Mouse (Mus musculus) testis, adult 2 months (tissue): ENCODE data around the gene Tia1. TPM values are rescaled to one million over a fixed set of nuclear protein-coding genes. Genes with fewer than 3 reads are reported as not detected.
A peak's percentile ranks its signal among the peaks of the same experiment; 100 is the strongest.

Experiments used
- H3K27ac ChIP-seq: fragments of 200-500 bp; 2 replicates; pipeline ENCODE4 v1.5.1; 2012; ENCODE audit warnings: low read depth, low read length; ENCODE audit not compliant: control insufficient read depth, insufficient read depth
- H3K27me3 ChIP-seq: fragments of 200-500 bp; 2 replicates; pipeline ENCODE4 v1.6.1; 2012; ENCODE audit warnings: mild to moderate bottlenecking, low read length, moderate library complexity; ENCODE audit not compliant: control insufficient read depth, insufficient read depth
- H3K36me3 ChIP-seq: fragments of 200-500 bp; 2 replicates; pipeline ENCODE4 v1.6.1; 2012; ENCODE audit warnings: mild to moderate bottlenecking, low read length; ENCODE audit not compliant: control insufficient read depth, insufficient read depth
- H3K4me1 ChIP-seq: fragments of 200-500 bp; 2 replicates; pipeline ENCODE4 v1.6.1; 2012; ENCODE audit warnings: low read length; ENCODE audit not compliant: control insufficient read depth, insufficient read depth
- H3K4me3 ChIP-seq: fragments of 200-500 bp; 2 replicates; pipeline ENCODE4 v1.5.1; 2012; ENCODE audit warnings: low read depth, mild to moderate bottlenecking, low read length, moderate library complexity, mixed read lengths; ENCODE audit not compliant: control insufficient read depth
- CTCF ChIP-seq: fragments of 200-500 bp; IDR thresholded peaks from 2 replicates; pipeline ENCODE4 v1.5.1; 2012; ENCODE audit warnings: low read depth, mild to moderate bottlenecking, inconsistent platforms, low read length, moderate library complexity; ENCODE audit not compliant: control insufficient read depth, insufficient read depth, insufficient replicate concordance
- POLR2A ChIP-seq: fragments of 200-500 bp; IDR thresholded peaks from 2 replicates; pipeline ENCODE4 v1.6.1; 2012; ENCODE audit warnings: low read depth, mild to moderate bottlenecking, inconsistent platforms, low read length, moderate library complexity; ENCODE audit not compliant: control insufficient read depth
- polyA plus RNA-seq: library from polyadenylated mRNA; depleted of rRNA; stranded (reverse); fragments of >200 nt; gene quantifications from 2 replicates; pipeline ENCODE4 v1.2.3, GENCODE M21; 2012

The Tia1 gene
- polyA plus RNA-seq, 1 experiment = 9.7 TPM

- Histone ChIP-seq H3K36me3 (no peaks in the 10 kb centered on the region; the same call in 1 of the 2 replicates), H3K27me3 (no peaks in the 10 kb centered on the region), H3K27ac (no peak overlapping the region), H3K4me1 (no peaks in the 10 kb centered on the region), H3K4me3 (no peak overlapping the region)
- TF ChIP-seq POLR2A (no peak), CTCF (no peak)
Observed at GRCm38 (mm10) chr6:86433696-86434095, 29.7 kb downstream of the Tia1 start.

GRCm38 (mm10) chr6:86437711-86438110 lies 33.7 kb downstream of the Tia1 start:
- TF ChIP-seq CTCF (peak; percentile 43; the same call in 1 of the 2 replicates), POLR2A (no peak; the same call in 1 of the 2 replicates)
- peak overlapping the region; percentile 99 for H3K27ac ChIP-seq
- H3K4me1 ChIP-seq = no peaks in the 10 kb centered on the region
- H3K27me3 ChIP-seq = no peaks in the 10 kb centered on the region
- no peaks in the 10 kb centered on the region for H3K36me3 ChIP-seq
- H3K4me3 ChIP-seq = peak overlapping the region; percentile 94

- Histone ChIP-seq H3K27me3 (no peaks in the 10 kb centered on the region), H3K4me3 (peak within 1 kb of the TSS; percentile 94), H3K4me1 (no peaks in the 10 kb centered on the region), H3K36me3 (no peaks in the 10 kb centered on the region), H3K27ac (peak within 1 kb of the TSS; percentile 99)
- peak; percentile 97 for TF ChIP-seq POLR2A
- TF ChIP-seq CTCF = no peak; the same call in 1 of the 2 replicates
Observed at GRCm38 (mm10) chr6:86438272-86439118, 34.5 kb downstream of the Tia1 start, which contains the start of gene C87436. Gene C87436, plus strand, starts transcription at chr6:86438374.

GRCm38 (mm10) chr6:86439119-86439496 lies 35.1 kb downstream of the Tia1 start:
- TF ChIP-seq POLR2A (no peak), CTCF (no peak)
- peaks cover 1% of the 10 kb centered on the region for H3K36me3 ChIP-seq
- H3K27me3 ChIP-seq = no peaks in the 10 kb centered on the region
- peak overlapping the region; percentile 94 for H3K4me3 ChIP-seq
- no peaks in the 10 kb centered on the region for H3K4me1 ChIP-seq
- peak overlapping the region; percentile 99 for H3K27ac ChIP-seq

DNA sequence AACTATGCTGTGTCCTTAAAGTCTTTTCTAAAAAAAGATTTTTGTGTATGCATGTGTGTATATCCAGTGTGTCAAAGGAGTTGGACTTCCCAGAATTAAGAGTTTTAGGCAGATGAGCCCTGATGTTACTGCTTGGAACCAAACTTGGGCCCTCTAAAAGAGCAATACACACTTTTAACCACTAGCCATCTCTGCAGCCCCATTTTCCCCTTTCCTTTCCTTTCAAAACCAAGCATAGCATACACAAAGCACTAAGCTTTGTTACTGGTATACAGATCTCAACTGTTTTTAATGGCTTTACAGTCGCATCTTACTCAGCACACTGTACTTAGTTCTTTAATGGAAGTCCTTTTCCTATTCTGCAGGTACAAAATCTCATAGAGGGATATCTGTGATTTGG lies 35.5 kb downstream of the Tia1 start:
- Histone ChIP-seq H3K36me3 (peaks cover 2% of the 10 kb centered on the region), H3K4me3 (no peak overlapping the region)

GRCm38 (mm10) chr6:86441571-86441970 lies 37.6 kb downstream of the Tia1 start:
- Histone ChIP-seq H3K36me3 (peaks cover 5% of the 10 kb centered on the region), H3K4me3 (no peak overlapping the region), H3K4me1 (no peaks in the 10 kb centered on the region), H3K27ac (no peak overlapping the region), H3K27me3 (no peaks in the 10 kb centered on the region)
- no peak for TF ChIP-seq POLR2A
- TF ChIP-seq CTCF = no peak

More for the DNA sequence above, 35.5 kb downstream of the Tia1 start:
- Histone ChIP-seq H3K27me3 (no peaks in the 10 kb centered on the region), H3K27ac (no peak overlapping the region), H3K4me1 (no peaks in the 10 kb centered on the region)
- no peak for TF ChIP-seq CTCF
- TF ChIP-seq POLR2A = no peak

DNA sequence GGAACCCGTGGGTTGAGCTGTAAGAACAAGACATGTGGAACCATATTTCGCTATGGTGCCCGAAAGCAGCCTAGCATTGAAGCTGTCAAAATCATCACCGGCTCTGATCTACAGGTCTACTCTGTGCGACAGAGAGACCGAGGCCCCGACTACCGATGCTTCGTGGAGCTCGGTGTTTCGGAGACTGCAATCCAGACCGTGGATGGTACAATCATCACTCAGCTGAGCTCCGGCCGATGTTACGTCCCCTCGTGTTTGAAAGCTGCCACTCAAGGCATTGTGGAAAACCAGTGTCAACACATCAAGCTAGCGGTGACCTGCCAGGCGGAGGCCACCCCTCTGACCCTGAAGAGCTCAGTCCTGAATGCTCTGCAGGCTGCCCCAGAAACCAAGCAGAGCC lies 41.5 kb downstream of the Tia1 start:
- no peaks in the 10 kb centered on the region for H3K4me1 ChIP-seq
- TF ChIP-seq POLR2A (no peak), CTCF (no peak)
- peak overlapping the region; percentile 69 for H3K4me3 ChIP-seq
- no peaks in the 10 kb centered on the region for H3K27me3 ChIP-seq
- H3K27ac ChIP-seq = no peak overlapping the region
- peaks cover 5% of the 10 kb centered on the region for H3K36me3 ChIP-seq
